Mouse (Mus musculus) C2C12 (cell line): ENCODE data around the gene Plvap. TPM values are rescaled to one million over a fixed set of nuclear protein-coding genes. Genes with fewer than 3 reads are reported as not detected.

Source experiments
- H3K27me3 ChIP-seq: one replicate; pipeline ENCODE4 v1.6.1; 2011; ENCODE audit not compliant: control insufficient read depth, insufficient read depth, insufficient read length
- H3K36me3 ChIP-seq: one replicate; pipeline ENCODE4 v1.6.1; 2011; ENCODE audit not compliant: control insufficient read depth, insufficient read depth
- H3K4me3 ChIP-seq: one replicate; pipeline ENCODE4 v1.5.1; 2011; ENCODE audit warnings: mild to moderate bottlenecking, control low read depth; ENCODE audit not compliant: poor library complexity, insufficient read depth, severe bottlenecking
- H3K79me2 ChIP-seq: one replicate; pipeline ENCODE4 v1.6.1; 2011; ENCODE audit not compliant: control insufficient read depth, insufficient read depth
- H3K79me3 ChIP-seq: one replicate; pipeline ENCODE4 v1.6.1; 2011; ENCODE audit warnings: low read depth, control low read depth
- H3ac ChIP-seq: one replicate; pipeline ENCODE3; 2011; ENCODE audit warnings: low read depth; ENCODE audit not compliant: control insufficient read depth, insufficient read length
- CEBPB ChIP-seq: IDR thresholded peaks from one replicate; pipeline ENCODE4 v1.6.1; 2011; ENCODE audit warnings: low read depth, mild to moderate bottlenecking, control low read depth, moderate library complexity
- CTCF ChIP-seq: IDR thresholded peaks from one replicate; pipeline ENCODE4 v1.5.1; 2011; ENCODE audit not compliant: control insufficient read depth, insufficient read depth, insufficient read length
- FOSL1 ChIP-seq: IDR thresholded peaks from one replicate; pipeline ENCODE4 v1.8.0; 2011; ENCODE audit warnings: mild to moderate bottlenecking, low read length; ENCODE audit not compliant: poor library complexity, insufficient read depth, severe bottlenecking
- MAX ChIP-seq: IDR thresholded peaks from one replicate; pipeline ENCODE4 v1.6.1; 2011; ENCODE audit warnings: mild to moderate bottlenecking, control low read depth
- MYOD1 ChIP-seq: IDR thresholded peaks from one replicate; pipeline ENCODE4 v1.6.1; 2011; ENCODE audit warnings: low read depth; ENCODE audit not compliant: control insufficient read depth, insufficient read length
- MYOG ChIP-seq: IDR thresholded peaks from one replicate; pipeline ENCODE4 v1.6.1; 2011; ENCODE audit not compliant: control insufficient read depth, insufficient read length; ENCODE audit errors: extremely low read depth
- USF1 ChIP-seq: IDR thresholded peaks from one replicate; pipeline ENCODE4 v1.6.1; 2011; ENCODE audit warnings: low read depth, mild to moderate bottlenecking, control low read depth, moderate library complexity
- long read RNA-seq, 2 experiments: library from polyadenylated mRNA; unstranded; transcript quantifications; one replicate each; pipeline ENCODE4 v2.0.0; 2019 to 2020
- polyA plus RNA-seq: library from polyadenylated mRNA; unstranded; fragments of >200 nt; fragmentation: generic; extraction: Trizol; gene quantifications from one replicate; pipeline ENCODE4 v1.2.1, GENCODE M21; 2012; ENCODE audit warnings: missing spikeins

The Plvap gene
- polyA plus RNA-seq, result 0.07 TPM
- long read RNA-seq, experiment 1, result 0 reads
- long read RNA-seq, experiment 2, result 0 reads

DNA sequence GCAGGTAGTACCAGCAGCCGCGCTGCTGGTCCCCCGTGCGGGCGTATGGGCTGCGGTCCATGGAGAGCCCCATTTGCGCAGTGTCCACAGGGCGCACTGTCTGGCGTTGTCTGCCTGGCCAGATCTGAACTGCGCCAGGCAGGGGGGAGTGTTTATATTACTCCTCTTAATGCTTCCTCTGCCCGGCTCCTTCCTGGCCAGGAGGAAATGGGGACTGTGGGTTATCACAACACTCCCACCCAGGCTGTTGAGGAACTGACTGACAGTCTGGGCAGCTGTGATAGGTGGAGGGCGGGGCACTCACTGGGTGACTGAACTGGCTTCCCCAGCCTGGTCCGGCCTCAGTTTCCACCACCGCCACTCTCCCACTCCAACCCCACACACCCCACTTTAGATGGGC lies at the start of gene Plvap:
Plvap (minus strand) TSS at position 109 of the 400 bp plus-strand sequence.
- Histone ChIP-seq H3K27me3 (peaks cover 46% of the 10 kb centered on the region), H3K79me3 (no peaks in the 10 kb centered on the region), H3ac (no peak within 1 kb of the TSS), H3K4me3 (no peak within 1 kb of the TSS), H3K36me3 (no peaks in the 10 kb centered on the region), H3K79me2 (no peaks in the 10 kb centered on the region)
- TF ChIP-seq MYOD1 (no peak), CEBPB (no peak), MAX (no peak), FOSL1 (no peak), MYOG (no peak), USF1 (no peak), CTCF (no peak)

GRCm38 (mm10) chr8:71560765-71561164 lies 49.2 kb upstream of the Plvap start:
- Histone ChIP-seq H3ac (no peak overlapping the region), H3K27me3 (peaks cover 21% of the 10 kb centered on the region), H3K4me3 (no peak overlapping the region), H3K79me2 (no peaks in the 10 kb centered on the region), H3K36me3 (no peaks in the 10 kb centered on the region), H3K79me3 (no peaks in the 10 kb centered on the region)
- TF ChIP-seq USF1, result no peak
- no peak for TF ChIP-seq FOSL1
- TF ChIP-seq MYOG, result no peak
- no peak for TF ChIP-seq CTCF
- no peak for TF ChIP-seq MAX
- no peak for TF ChIP-seq MYOD1
- no peak for TF ChIP-seq CEBPB

DNA sequence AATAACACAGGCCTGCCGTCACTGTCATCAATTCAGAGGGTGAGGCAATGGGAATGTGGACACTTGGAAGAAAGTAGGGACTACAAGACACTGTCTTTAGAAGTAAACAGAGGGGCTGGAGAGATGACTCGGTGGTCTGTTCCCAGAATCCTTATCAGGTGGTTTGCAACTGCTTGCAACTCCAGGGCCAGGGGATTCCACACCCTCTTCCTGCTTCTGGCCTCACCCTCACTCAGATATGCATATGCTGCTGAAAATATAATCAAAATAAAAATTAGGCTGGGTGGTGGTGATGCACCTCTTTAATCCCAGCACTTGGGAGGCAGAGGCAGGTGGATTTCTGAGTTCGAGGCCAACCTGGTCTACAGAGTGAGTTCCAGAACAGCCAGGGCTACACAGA lies 48.5 kb upstream of the Plvap start:
- no peaks in the 10 kb centered on the region for H3K79me2 ChIP-seq
- H3K4me3 ChIP-seq, result no peak overlapping the region
- no peaks in the 10 kb centered on the region for H3K36me3 ChIP-seq
- TF ChIP-seq MAX (no peak), CEBPB (no peak), MYOG (no peak), FOSL1 (no peak)
- H3K27me3 ChIP-seq, result peaks cover 25% of the 10 kb centered on the region
- H3ac ChIP-seq, result no peak overlapping the region
- H3K79me3 ChIP-seq, result no peaks in the 10 kb centered on the region

DNA sequence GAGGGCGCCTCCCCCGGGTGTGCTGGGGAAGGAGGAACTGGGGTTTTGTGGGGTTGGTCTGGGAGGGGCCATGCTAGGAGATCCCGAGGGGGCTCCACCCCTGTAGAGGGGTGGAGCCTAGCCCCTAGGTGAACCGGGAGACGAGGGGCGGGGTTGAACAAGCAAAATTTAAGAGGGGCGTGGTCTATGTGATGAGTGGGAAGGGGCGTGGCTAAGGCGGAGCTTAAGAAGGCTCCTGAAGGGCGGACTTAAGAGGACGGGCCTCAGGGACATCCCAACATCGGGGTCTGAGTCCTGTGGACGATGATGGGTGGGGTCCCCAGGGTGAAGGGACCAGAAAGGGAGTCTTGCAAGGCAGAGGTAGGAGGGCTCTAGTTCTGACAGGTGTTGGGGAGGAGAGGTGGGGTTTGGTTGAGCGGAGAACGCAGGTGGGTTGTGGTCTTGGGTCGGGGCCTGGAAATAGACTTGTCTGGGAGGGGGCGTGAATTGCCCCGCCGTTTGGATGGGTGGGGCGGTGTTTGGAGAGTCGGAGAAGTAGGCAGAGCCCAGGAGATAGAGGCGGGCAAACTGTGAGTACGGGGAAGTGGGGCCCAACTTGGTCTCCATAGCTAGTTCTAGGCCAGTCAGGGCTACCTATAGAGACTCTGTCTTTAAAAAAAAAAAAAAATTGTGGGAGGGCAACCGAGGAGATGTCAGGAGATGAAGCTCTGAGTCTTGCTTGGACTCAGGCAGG lies 47.6 kb upstream of the Plvap start:
- Histone ChIP-seq H3K36me3 (no peaks in the 10 kb centered on the region), H3K4me3 (no peak overlapping the region), H3K79me2 (no peaks in the 10 kb centered on the region), H3K27me3 (peaks cover 25% of the 10 kb centered on the region), H3ac (no peak overlapping the region), H3K79me3 (no peaks in the 10 kb centered on the region)
- no peak for TF ChIP-seq CEBPB
- no peak for TF ChIP-seq MYOD1
- no peak for TF ChIP-seq MYOG
- TF ChIP-seq USF1, result no peak
- no peak for TF ChIP-seq CTCF
- no peak for TF ChIP-seq FOSL1
- TF ChIP-seq MAX, result no peak

- Histone ChIP-seq H3K4me3 (no peak within 1 kb of the TSS), H3K36me3 (no peaks in the 10 kb centered on the region), H3K79me2 (no peaks in the 10 kb centered on the region), H3ac (peak within 1 kb of the TSS; percentile 59), H3K79me3 (no peaks in the 10 kb centered on the region), H3K27me3 (peaks cover 25% of the 10 kb centered on the region)
- no peak for TF ChIP-seq MAX
- no peak for TF ChIP-seq MYOG
- no peak for TF ChIP-seq USF1
- TF ChIP-seq CEBPB, result no peak
- TF ChIP-seq CTCF, result no peak
Observed at GRCm38 (mm10) chr8:71558071-71558957, 46.8 kb upstream of the Plvap start, which contains the start of gene Tmem221. Gene Tmem221 (minus strand): TSS chr8:71558871.

DNA sequence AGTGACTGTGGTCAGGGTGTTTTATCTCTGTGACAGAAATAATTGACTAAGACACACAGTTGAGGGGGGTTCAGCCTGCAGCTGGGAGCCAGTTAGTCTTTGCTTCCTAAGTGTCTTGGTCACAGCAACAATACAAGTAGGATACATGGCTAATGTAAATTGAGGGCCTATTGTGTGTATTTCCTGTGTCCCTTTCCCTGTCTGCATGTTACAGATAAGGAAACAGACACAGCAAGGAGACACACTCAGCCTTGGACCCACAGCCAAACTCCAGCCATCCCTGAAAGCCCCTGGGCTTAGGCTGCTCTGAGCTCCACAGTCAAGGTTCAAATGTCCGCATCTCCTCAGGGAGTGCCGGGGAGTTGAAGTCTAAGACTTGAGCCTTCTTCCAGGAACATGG lies 43.1 kb upstream of the Plvap start:
- H3ac ChIP-seq, result no peak overlapping the region
- H3K27me3 ChIP-seq, result peaks cover 25% of the 10 kb centered on the region
- no peaks in the 10 kb centered on the region for H3K79me2 ChIP-seq
- no peaks in the 10 kb centered on the region for H3K36me3 ChIP-seq
- H3K79me3 ChIP-seq, result no peaks in the 10 kb centered on the region
- H3K4me3 ChIP-seq, result no peak overlapping the region
- TF ChIP-seq USF1 (no peak), CTCF (no peak), MYOG (no peak), MAX (no peak), FOSL1 (no peak), MYOD1 (no peak)
